Mouse (Mus musculus) forebrain, embryonic 11.5 days (tissue): ENCODE measurements around the gene Sos2. TPM values are rescaled to one million over a fixed set of nuclear protein-coding genes. Genes with fewer than 3 reads are reported as not detected.

Experiments
- ATAC-seq: fragments of 200-750 bp; cut with Nextera tagmentation; replicated peaks from 2 replicates; pipeline ENCODE4 v1.8.0; 2017; ENCODE audit warnings: moderate TSS enrichment; ENCODE audit not compliant: low FRiP score
- DNase-seq: peaks from one replicate; pipeline ENCODE4 v3.0.0-alpha.2; 2017; ENCODE audit warnings: low spot score
- H3K27ac ChIP-seq: fragments of 300-500 bp; sonication (generic); 2 replicates; pipeline ENCODE4 v1.5.1; 2014; ENCODE audit warnings: low read depth, low read length
- H3K27me3 ChIP-seq: fragments of 300-500 bp; sonication (generic); 2 replicates; pipeline ENCODE4 v1.6.1; 2014; ENCODE audit warnings: mild to moderate bottlenecking, low read length, mixed read lengths; ENCODE audit not compliant: control insufficient read depth, insufficient read depth
- H3K36me3 ChIP-seq: fragments of 300-500 bp; sonication (generic); 2 replicates; pipeline ENCODE4 v1.6.1; 2014; ENCODE audit warnings: mild to moderate bottlenecking, low read length, moderate library complexity, mixed read lengths; ENCODE audit not compliant: control insufficient read depth, insufficient read depth
- H3K4me1 ChIP-seq: fragments of 300-500 bp; sonication (generic); replicated peaks from 2 replicates; pipeline ENCODE4 v1.6.1; 2014; ENCODE audit warnings: low read length, mixed read lengths; ENCODE audit not compliant: control insufficient read depth, insufficient read depth
- H3K4me2 ChIP-seq: fragments of 300-500 bp; sonication (generic); 2 replicates; pipeline ENCODE4 v1.6.1; 2014; ENCODE audit warnings: low read depth, mild to moderate bottlenecking, low read length, moderate library complexity, mixed read lengths; ENCODE audit not compliant: severe bottlenecking
- H3K4me3 ChIP-seq: fragments of 300-500 bp; sonication (generic); 2 replicates; pipeline ENCODE4 v1.5.1; 2014; ENCODE audit warnings: low read depth, low read length
- H3K9ac ChIP-seq: fragments of 300-500 bp; sonication (generic); 2 replicates; pipeline ENCODE4 v1.6.1; 2014; ENCODE audit warnings: low read length
- H3K9me3 ChIP-seq: fragments of 300-500 bp; sonication (generic); 2 replicates; pipeline ENCODE4 v1.6.1; 2016; ENCODE audit warnings: low read length, mixed read lengths; ENCODE audit not compliant: control insufficient read depth
- WGBS: fragments of 180-500 bp; shearing (Covaris S2); extraction: QIAGEN DNeasy Blood & Tissue Kit; methylation state at CpG from one replicate; pipeline ENCODE4 v1.1.7; 2014; 5-methylcytosine and 5-hydroxymethylcytosine counted together
- microRNA-seq: library from miRNA; unstranded; fragments of <30 nt; microRNA quantifications from one replicate; pipeline ENCODE4, GENCODE M21; 2016; ENCODE audit not compliant: insufficient number of aligned reads
- polyA plus RNA-seq: library from polyadenylated mRNA; unstranded; fragments of >200 nt; fragmentation: Nextera tagmentation; extraction: Ambion mirVana; gene quantifications from 2 replicates; pipeline ENCODE4 v1.2.1, GENCODE M21; 2014

Sos2 gene
- polyA plus RNA-seq, 1 experiment from 2014 or later = 13.3 TPM

GRCm38 (mm10) chr12:69538362-69538950 is 143.2 kb downstream of the Sos2 start:
- no peak overlapping the region for H3K9ac ChIP-seq
- DNase-seq (peak; percentile 55), ATAC-seq (no peak)
- no peak overlapping the region; the same call in 1 of the 2 replicates for H3K27ac ChIP-seq
- H3K4me2 ChIP-seq = no peak overlapping the region
- H3K4me3 ChIP-seq = no peak overlapping the region
- H3K4me1 ChIP-seq = peaks cover 4% of the 10 kb centered on the region; the same call in 1 of the 2 replicates
- no peaks in the 10 kb centered on the region for H3K36me3 ChIP-seq
- no peaks in the 10 kb centered on the region; the same call in 1 of the 2 replicates for H3K27me3 ChIP-seq
- no peaks in the 10 kb centered on the region for H3K9me3 ChIP-seq
- 65% methylated on average over 4 of the region's 4 CpGs for whole genome bisulfite sequencing

GRCm38 (mm10) chr12:69537675-69538361 is 143.8 kb downstream of the Sos2 start:
- no peaks in the 10 kb centered on the region for H3K9me3 ChIP-seq
- peak; percentile 56 for DNase-seq
- ATAC-seq = no peak
- H3K4me3 ChIP-seq = no peak overlapping the region
- WGBS = 64% methylated on average over 19 of the region's 19 CpGs
- H3K9ac ChIP-seq = no peak overlapping the region; the same call in 1 of the 2 replicates
- no peaks in the 10 kb centered on the region; the same call in 1 of the 2 replicates for H3K27me3 ChIP-seq
- H3K27ac ChIP-seq = peak overlapping the region; percentile 25; the same call in 1 of the 2 replicates
- no peaks in the 10 kb centered on the region for H3K36me3 ChIP-seq
- H3K4me1 ChIP-seq = peaks cover 4% of the 10 kb centered on the region; the same call in 1 of the 2 replicates
- no peak overlapping the region for H3K4me2 ChIP-seq

GRCm38 (mm10) chr12:69537243-69537674 is 144.4 kb downstream of the Sos2 start:
- ATAC-seq (no peak), DNase-seq (no peak)
- Histone ChIP-seq H3K27ac (0 out of 2 replicates have a peak overlapping the region, but pooled peaks have one; percentile 25), H3K4me2 (no peak overlapping the region), H3K9me3 (no peaks in the 10 kb centered on the region), H3K4me3 (no peak overlapping the region), H3K36me3 (no peaks in the 10 kb centered on the region), H3K4me1 (peaks cover 4% of the 10 kb centered on the region; the same call in 1 of the 2 replicates), H3K9ac (no peak overlapping the region), H3K27me3 (no peaks in the 10 kb centered on the region; the same call in 1 of the 2 replicates)
- WGBS = 40% methylated on average over 10 of the region's 10 CpGs

- Histone ChIP-seq H3K4me2 (no peak overlapping the region), H3K27me3 (no peaks in the 10 kb centered on the region; the same call in 1 of the 2 replicates), H3K27ac (no peak overlapping the region), H3K4me3 (no peak overlapping the region), H3K4me1 (peaks cover 4% of the 10 kb centered on the region; the same call in 1 of the 2 replicates), H3K9ac (no peak overlapping the region), H3K36me3 (no peaks in the 10 kb centered on the region), H3K9me3 (no peaks in the 10 kb centered on the region)
- 77% methylated on average over 10 of the region's 10 CpGs for WGBS
- DNase-seq = no peak
- no peak for ATAC-seq
Measured at GRCm38 (mm10) chr12:69536616-69537242, 144.9 kb downstream of the Sos2 start.

Small RNA genes within 50 kb of the gene (microRNA-seq; reads per million reads assigned to microRNA genes)
- gene Gm23018 = not detected

Other genes starting within 250 kb of the Sos2 start
- 25.6 and 26.1 TPM in 2 replicates for gene Vcpkmt, start 98.8 kb downstream of the Sos2 start, polyA plus RNA-seq
- gene L2hgdh, start 43.0 kb upstream of the Sos2 start, polyA plus RNA-seq = 16.3 TPM in 2 replicates
- 18.9 and 23.6 TPM in 2 replicates for gene Atp5s, start 43.1 kb upstream of the Sos2 start, polyA plus RNA-seq
- gene Cdkl1, start 109.4 kb upstream of the Sos2 start, polyA plus RNA-seq = 0.31 and 0.81 TPM in 2 replicates
- 29.8 and 32.4 TPM in 2 replicates for gene Atl1, start 210.8 kb upstream of the Sos2 start, polyA plus RNA-seq
- gene Map4k5, start 211.3 kb upstream of the Sos2 start, polyA plus RNA-seq = 31.4 and 32.7 TPM in 2 replicates